Mouse (Mus musculus): ENCODE data around the gene Sufu.

- TF ChIP-seq CTCF (IDR thresholded peaks at IDR 0.05 in 2 of 3, conservative IDR thresholded peaks at IDR 0.05 in 1 of 3; ENCODE audit: control insufficient read depth in 1 of 3, insufficient read depth in 1 of 3, low read depth in 2 of 3, low read length in 3 of 3, poor library complexity in 1 of 3, severe bottlenecking in 1 of 3) (no peak), HCFC1 (IDR thresholded peaks at IDR 0.05; ENCODE audit: low read depth, low read length) (peak; percentile 79), TBP (IDR thresholded peaks at IDR 0.05; ENCODE audit: low read depth, low read length) (peak; percentile 41), E2F4 (IDR thresholded peaks at IDR 0.05; ENCODE audit: borderline replicate concordance, low read depth, low read length) (no peak), ZKSCAN1 (IDR thresholded peaks at IDR 0.05; ENCODE audit: low read depth, low read length) (no peak), MXI1 (IDR thresholded peaks at IDR 0.05; ENCODE audit: low read depth, low read length) (no peak; the same call in 1 of the 2 replicates), GABPA (IDR thresholded peaks at IDR 0.05; ENCODE audit: low read depth, low read length) (no peak), NRF1 (IDR thresholded peaks at IDR 0.05; ENCODE audit: insufficient read depth, low read depth, low read length, poor library complexity, severe bottlenecking) (no peak), EP300 (IDR thresholded peaks at IDR 0.05; ENCODE audit: low read depth in 1 of 2, low read length in 2 of 2) (no peak; a peak in 2 of 4 replicates), ZC3H11A (IDR thresholded peaks at IDR 0.05; ENCODE audit: low read depth, low read length) (no peak), ZNF384 (IDR thresholded peaks at IDR 0.05; ENCODE audit: low read depth, low read length) (no peak; the same call in 1 of the 2 replicates), JUND (IDR thresholded peaks at IDR 0.05; ENCODE audit: low read depth, low read length) (no peak), MYC (IDR thresholded peaks at IDR 0.05; ENCODE audit: low read depth, low read length) (peak; percentile 68; the same call in 1 of the 2 replicates), GATA1 (IDR thresholded peaks at IDR 0.05; ENCODE audit: low read depth, low read length) (no peak)
Observed at GRCm38 (mm10) chr19:46499836-46500580, 103.3 kb downstream of the Sufu start.
